9 mouse cellular contexts compared by ENCODE assay signal in the genomic region with DNA sequence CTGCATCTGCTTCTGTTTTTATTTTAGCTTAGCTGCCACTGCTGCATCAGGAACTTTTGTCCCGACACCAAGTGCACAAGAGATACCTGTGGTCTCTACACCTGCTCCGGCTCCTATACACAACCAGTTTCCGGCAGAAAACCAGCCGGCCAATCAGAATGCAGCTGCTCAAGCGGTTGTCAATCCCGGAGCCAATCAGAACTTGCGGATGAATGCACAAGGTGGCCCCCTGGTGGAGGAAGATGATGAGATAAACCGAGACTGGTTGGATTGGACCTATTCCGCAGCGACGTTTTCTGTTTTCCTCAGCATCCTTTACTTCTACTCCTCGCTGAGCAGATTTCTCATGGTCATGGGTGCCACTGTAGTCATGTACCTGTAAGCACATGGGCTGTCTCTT. TPM values are rescaled to one million over a fixed set of nuclear protein-coding genes. Genes with fewer than 3 reads are reported as not detected.
DNase-seq lines count a peak whose midpoint lies in the region; ATAC-seq and TF ChIP-seq lines count a peak whose summit lies in the region.
"Had no signal": no experiment of that assay in that cellular context is flagged by ENCODE, and none has a peak within 500 bp of the region (broad histone marks: within the 10 kb centered on the region; RNA-seq: fewer than 3 reads in every experiment).

No protein-coding gene starts in this region.

- H3K36me3 ChIP-seq in heart, embryonic 10.5 days, result peaks cover 74% of the 10 kb centered on the region
- peaks cover 23% of the 10 kb centered on the region for H3K36me3 ChIP-seq in limb, embryonic 11.5 days (ENCODE audit: control insufficient read depth, insufficient read depth, low read length)
- peaks cover 49% of the 10 kb centered on the region for H3K36me3 ChIP-seq in stomach, postnatal 0 days (ENCODE audit: control insufficient read depth, insufficient read depth, low read length)

- DNase-seq in heart, adult 11 months, result peak; percentile 98
- no peak for DNase-seq in heart, embryonic 10.5 days (ENCODE audit: low spot score)
- peak; percentile 52 to 79 for DNase-seq in spleen, postnatal 4 days (ENCODE audit: low spot score in 2 of 2)
- no peak for DNase-seq in spleen, adult 12 weeks (ENCODE audit: low spot score)
- peak; percentile 32 for DNase-seq in brain, embryonic 14.5 days (ENCODE audit: low read depth)
- DNase-seq in heart, adult 8-10 months (ENCODE audit: low spot score), result peak; percentile 50
- DNase-seq in limb, embryonic 11.5 days (ENCODE audit: low spot score), result peak; percentile 48
- DNase-seq in stomach, postnatal 0 days (ENCODE audit: low spot score), result peak; percentile 65

- H3K4me2 ChIP-seq in limb, embryonic 11.5 days (ENCODE audit: low read depth, severe bottlenecking), result no peak overlapping the region
- H3K4me2 ChIP-seq in stomach, postnatal 0 days (replicated peaks; ENCODE audit: low read depth), result no peak overlapping the region
- H3K4me2 ChIP-seq: limb, embryonic 15.5 days had no signal

- TF ChIP-seq EP300 in stomach, postnatal 0 days (optimal IDR thresholded peaks at IDR 0.05), result no peak

- no peak overlapping the region for H3K4me3 ChIP-seq in heart, embryonic 10.5 days
- H3K4me3 ChIP-seq in limb, embryonic 11.5 days (ENCODE audit: low read depth, low read length), result no peak overlapping the region
- no peak overlapping the region for H3K4me3 ChIP-seq in stomach, postnatal 0 days (ENCODE audit: low read depth, low read length)
- H3K4me3 ChIP-seq: limb, embryonic 15.5 days had no signal

- H3K9ac ChIP-seq in limb, embryonic 11.5 days (ENCODE audit: low read length), result no peak overlapping the region
- H3K9ac ChIP-seq in stomach, postnatal 0 days (ENCODE audit: low read length), result no peak overlapping the region
- H3K9ac ChIP-seq: limb, embryonic 15.5 days had no signal

- 79% methylated on average over 12 of the region's 12 CpGs for WGBS in heart, embryonic 10.5 days
- 83% methylated on average over 12 of the region's 12 CpGs for WGBS in limb, embryonic 11.5 days
- 84% methylated on average over 12 of the region's 12 CpGs for WGBS in stomach, postnatal 0 days

- H3K9me3 ChIP-seq in heart, embryonic 10.5 days, result no peaks in the 10 kb centered on the region
- no peaks in the 10 kb centered on the region for H3K9me3 ChIP-seq in limb, embryonic 11.5 days (ENCODE audit: control insufficient read depth, low read length)
- H3K9me3 ChIP-seq in stomach, postnatal 0 days (ENCODE audit: control insufficient read depth, low read length), result no peaks in the 10 kb centered on the region
- H3K9me3 ChIP-seq: limb, embryonic 15.5 days had no signal

- TF ChIP-seq POLR2A in brain, embryonic 14.5 days (IDR thresholded peaks at IDR 0.05; ENCODE audit: borderline replicate concordance, extremely low read depth, insufficient read depth, insufficient read length, poor library complexity, severe bottlenecking), result no peak

- peaks cover 12% of the 10 kb centered on the region for H3K4me1 ChIP-seq in heart, embryonic 10.5 days
- no peaks in the 10 kb centered on the region for H3K4me1 ChIP-seq in limb, embryonic 11.5 days (ENCODE audit: control insufficient read depth, insufficient read depth, low read length)
- H3K4me1 ChIP-seq in stomach, postnatal 0 days (replicated peaks; ENCODE audit: control insufficient read depth, insufficient read depth), result no peaks in the 10 kb centered on the region

- ATAC-seq in limb, embryonic 11.5 days (ENCODE audit: insufficient number of reproducible peaks, low FRiP score, low TSS enrichment, low read depth), result no peak
- ATAC-seq in stomach, postnatal 0 days (ENCODE audit: low FRiP score, low TSS enrichment), result no peak

- peak; percentile 51 for TF ChIP-seq CTCF in brain, embryonic 14.5 days (IDR thresholded peaks at IDR 0.05; ENCODE audit: borderline replicate concordance, extremely low read depth, insufficient read depth, insufficient read length)
- TF ChIP-seq CTCF in stomach, postnatal 0 days (IDR thresholded peaks at IDR 0.05; ENCODE audit: low read depth), result peak; percentile 72

- no peaks in the 10 kb centered on the region for H3K27me3 ChIP-seq in heart, embryonic 10.5 days (ENCODE audit: insufficient read depth, poor library complexity, severe bottlenecking)
- no peaks in the 10 kb centered on the region for H3K27me3 ChIP-seq in limb, embryonic 11.5 days (ENCODE audit: control insufficient read depth, insufficient read depth, low read length)
- no peaks in the 10 kb centered on the region for H3K27me3 ChIP-seq in stomach, postnatal 0 days (ENCODE audit: control insufficient read depth, insufficient read depth, low read length)
- H3K27me3 ChIP-seq: limb, embryonic 15.5 days had no signal

- H3K27ac ChIP-seq in heart, embryonic 10.5 days, result no peak overlapping the region
- no peak overlapping the region for H3K27ac ChIP-seq in limb, embryonic 11.5 days (replicated peaks; ENCODE audit: low read depth, low read length)
- H3K27ac ChIP-seq in stomach, postnatal 0 days (replicated peaks), result no peak overlapping the region
- H3K27ac ChIP-seq: limb, embryonic 15.5 days had no signal

RNA-seq across cellular contexts. Expression of a gene that starts 5.9 kb away (rescaled TPM):
- polyA plus RNA-seq in heart, embryonic 10.5 days (2016; fragmentation: Nextera tagmentation; extraction: Ambion mirVana), result 75.5 and 90.8 TPM in 2 replicates
- polyA plus RNA-seq in brain, embryonic 14.5 days (2012; rRNA removed), result 56.0 and 69.9 TPM in 2 replicates
- total RNA-seq in heart, adult 8-10 months (2022), result 100 to 1,000 TPM; 233 to 419 (median 274) TPM
- polyA plus RNA-seq in limb, embryonic 11.5 days (2014; fragmentation: Nextera tagmentation; extraction: Ambion mirVana), result 61.9 and 62.4 TPM in 2 replicates
- 224 and 255 TPM in 2 replicates for polyA plus RNA-seq in stomach, postnatal 0 days (2015; fragmentation: Nextera tagmentation; extraction: Ambion mirVana)

RNA-seq across cellular contexts. Expression of a gene that starts 42.0 kb away (rescaled TPM):
- not detected in 2 replicates for polyA plus RNA-seq in heart, embryonic 10.5 days (2016; fragmentation: Nextera tagmentation; extraction: Ambion mirVana)
- 0.36 and 0.64 TPM in 2 replicates for polyA plus RNA-seq in brain, embryonic 14.5 days (2012; rRNA removed)
- 1 to 10 TPM; 1.7 to 3.1 (median 2.0) TPM for total RNA-seq in heart, adult 8-10 months (2022)
- 0.24 TPM in 1 of 2 replicates, not detected in the other for polyA plus RNA-seq in limb, embryonic 11.5 days (2014; fragmentation: Nextera tagmentation; extraction: Ambion mirVana)
- 0.44 and 0.62 TPM in 2 replicates for polyA plus RNA-seq in stomach, postnatal 0 days (2015; fragmentation: Nextera tagmentation; extraction: Ambion mirVana)

Comparison
In these comparisons a context has a peak if more than half of its experiments do, and no peak if none do; other contexts are left out.
1. DNase-seq: peak in heart, adult 11 months (single experiment), spleen, postnatal 4 days (2 of 2), brain, embryonic 14.5 days (single experiment), heart, adult 8-10 months (single experiment), limb, embryonic 11.5 days (single experiment) and stomach, postnatal 0 days (single experiment); none in heart, embryonic 10.5 days (single experiment) and spleen, adult 12 weeks (single experiment).